Mouse (Mus musculus): ENCODE results near the gene Zpbp.

Gene Zpbp

GRCm38 (mm10) chr11:11461635-11462560 lies at the start of gene Zpbp, which contains the start of gene Spata48:
Zpbp (minus strand) TSS chr11:11462408.
Spata48 (plus strand) TSS chr11:11462094.
- peak; percentile 67 for DNase-seq (ENCODE audit: low read depth, low spot score)

GRCm38 (mm10) chr11:11509413-11509812 lies 47.2 kb upstream of the Zpbp start:
- DNase-seq (ENCODE audit: low read depth, low spot score) = no peak

- no peak for DNase-seq (ENCODE audit: low read depth, low spot score)
Observed at GRCm38 (mm10) chr11:11506187-11506586, 44.0 kb upstream of the Zpbp start.

GRCm38 (mm10) chr11:11499944-11500343 lies 37.7 kb upstream of the Zpbp start:
- no peak for DNase-seq (ENCODE audit: low read depth, low spot score)

- no peak for DNase-seq (ENCODE audit: low read depth, low spot score)
Observed at GRCm38 (mm10) chr11:11495697-11496096, 33.5 kb upstream of the Zpbp start.

- no peak for DNase-seq (ENCODE audit: low read depth, low spot score)
Observed at GRCm38 (mm10) chr11:11492044-11492443, 29.8 kb upstream of the Zpbp start.

GRCm38 (mm10) chr11:11484378-11484777 lies 22.2 kb upstream of the Zpbp start:
- no peak for DNase-seq (ENCODE audit: low read depth, low spot score)

GRCm38 (mm10) chr11:11468924-11469323 lies 6.7 kb upstream of the Zpbp start:
- DNase-seq (ENCODE audit: low read depth, low spot score) = no peak

GRCm38 (mm10) chr11:11462561-11462890 lies 318 bp upstream of the Zpbp start:
- DNase-seq (ENCODE audit: low read depth, low spot score) = no peak

GRCm38 (mm10) chr11:11455037-11455436 lies 7.2 kb downstream of the Zpbp start:
- DNase-seq (ENCODE audit: low read depth, low spot score) = no peak

GRCm38 (mm10) chr11:11417356-11417755 lies 44.9 kb downstream of the Zpbp start:
- DNase-seq (ENCODE audit: low read depth, low spot score) = no peak

- no peak for DNase-seq (ENCODE audit: low read depth, low spot score)
Observed at GRCm38 (mm10) chr11:11414188-11414587, 48.0 kb downstream of the Zpbp start.

- no peak for DNase-seq (ENCODE audit: low read depth, low spot score)
Observed at GRCm38 (mm10) chr11:11394686-11395085, 67.5 kb downstream of the Zpbp start.

- DNase-seq (ENCODE audit: low read depth, low spot score) = no peak
Observed at GRCm38 (mm10) chr11:11393164-11393563, 69.0 kb downstream of the Zpbp start.

GRCm38 (mm10) chr11:11371305-11371704 lies 90.9 kb downstream of the Zpbp start:
- DNase-seq (ENCODE audit: low read depth, low spot score) = no peak

GRCm38 (mm10) chr11:11283512-11283911 lies 178.7 kb downstream of the Zpbp start:
- no peak for DNase-seq (ENCODE audit: low read depth, low spot score)

- DNase-seq (ENCODE audit: low read depth, low spot score) = no peak
Observed at GRCm38 (mm10) chr11:11280128-11280527, 182.1 kb downstream of the Zpbp start.

GRCm38 (mm10) chr11:11257348-11257747 lies 204.9 kb downstream of the Zpbp start:
- DNase-seq (ENCODE audit: low read depth, low spot score) = no peak

- peak; percentile 12 for DNase-seq (ENCODE audit: low read depth, low spot score)
Observed at GRCm38 (mm10) chr11:11242694-11243377, 219.4 kb downstream of the Zpbp start.

- DNase-seq (ENCODE audit: low read depth, low spot score) = no peak
Observed at GRCm38 (mm10) chr11:11239346-11239745, 222.9 kb downstream of the Zpbp start.

Measured in brain, embryonic 18.5 days (tissue).